Mouse (Mus musculus) thymus, postnatal 36 days (tissue): ENCODE data around the gene Slc38a5.
A peak's percentile ranks its signal among the peaks of the same experiment; 100 is the strongest.

Experiments used
- DNase-seq, 2 experiments: peaks; one replicate each; pipeline ENCODE4 v3.0.0; 2022; ENCODE audit warnings: mixed read lengths in 2 of 2

Slc38a5 gene

DNA sequence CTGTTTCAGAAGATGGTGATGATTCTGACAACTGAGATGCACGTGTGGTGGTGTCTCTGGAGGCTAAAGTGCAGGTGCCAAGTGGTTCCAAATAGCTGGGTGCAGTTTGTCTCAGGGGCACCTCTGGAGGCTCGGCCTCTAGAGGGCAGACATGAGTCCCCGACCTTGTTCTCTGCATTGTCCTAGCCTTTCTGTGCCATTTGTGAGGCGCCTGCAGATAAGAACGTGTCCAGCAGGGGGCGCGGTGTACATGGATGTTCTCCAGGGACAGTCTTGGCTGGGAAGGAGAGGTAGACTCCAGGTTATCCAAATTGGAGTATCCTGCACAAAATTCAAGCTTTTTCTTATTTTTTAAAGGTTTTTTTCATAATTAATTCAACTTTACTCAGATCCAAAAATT lies 44.0 kb downstream of the Slc38a5 start:
- DNase-seq: peak; percentile 70 to 73

DNA sequence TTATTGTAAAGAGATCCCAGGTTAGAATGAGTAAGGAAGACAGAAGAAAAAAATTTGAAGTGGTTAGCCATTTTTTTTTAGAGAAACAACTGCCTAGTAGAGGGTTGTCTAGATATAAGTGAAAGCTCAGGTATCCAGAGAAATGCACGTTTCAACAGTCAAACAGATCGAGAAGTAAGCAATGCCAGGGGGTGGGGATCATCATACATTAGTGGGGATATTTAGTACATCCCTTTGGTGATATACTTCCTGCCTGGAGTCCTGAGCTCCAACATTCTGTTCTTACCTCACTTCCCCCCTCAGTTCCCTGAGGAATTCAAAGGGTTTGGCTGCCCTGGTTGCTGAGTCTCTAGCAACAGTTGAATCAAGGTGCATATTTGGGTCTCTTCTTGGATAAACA lies 56.2 kb downstream of the Slc38a5 start, which contains the start of gene Ssxb10:
Gene Ssxb10, plus strand, starts transcription at position 301 of the 400 bp plus-strand sequence.
- DNase-seq: no peak
